Mouse (Mus musculus) thymus, adult 2 months (tissue): ENCODE results near the gene Prodh2.

ENCODE experiments used
- CTCF ChIP-seq: fragments of 200-500 bp; IDR thresholded peaks from 2 replicates; pipeline ENCODE4 v1.5.1; 2012; ENCODE audit warnings: mild to moderate bottlenecking, control low read depth, low read length, moderate library complexity, borderline replicate concordance; ENCODE audit not compliant: control insufficient read depth, poor library complexity, insufficient read depth; ENCODE audit errors: extremely low read depth
- POLR2A ChIP-seq: fragments of 200-500 bp; IDR thresholded peaks from 2 replicates; pipeline ENCODE4 v1.6.1; 2012; ENCODE audit warnings: mild to moderate bottlenecking, low read length, control low read depth, moderate library complexity; ENCODE audit not compliant: control insufficient read depth, poor library complexity, insufficient read depth; ENCODE audit errors: extremely low read depth

- no peak for TF ChIP-seq CTCF
- no peak for TF ChIP-seq POLR2A
Observed at GRCm38 (mm10) chr7:30520856-30521255, 27.4 kb downstream of the Prodh2 start.
